Mouse (Mus musculus) kidney, adult 9 months (tissue): ENCODE measurements around the gene Nup62cl.

Experiments used
- DNase-seq: peaks from one replicate; pipeline ENCODE4 v3.0.0; 2022

Nup62cl gene

DNA sequence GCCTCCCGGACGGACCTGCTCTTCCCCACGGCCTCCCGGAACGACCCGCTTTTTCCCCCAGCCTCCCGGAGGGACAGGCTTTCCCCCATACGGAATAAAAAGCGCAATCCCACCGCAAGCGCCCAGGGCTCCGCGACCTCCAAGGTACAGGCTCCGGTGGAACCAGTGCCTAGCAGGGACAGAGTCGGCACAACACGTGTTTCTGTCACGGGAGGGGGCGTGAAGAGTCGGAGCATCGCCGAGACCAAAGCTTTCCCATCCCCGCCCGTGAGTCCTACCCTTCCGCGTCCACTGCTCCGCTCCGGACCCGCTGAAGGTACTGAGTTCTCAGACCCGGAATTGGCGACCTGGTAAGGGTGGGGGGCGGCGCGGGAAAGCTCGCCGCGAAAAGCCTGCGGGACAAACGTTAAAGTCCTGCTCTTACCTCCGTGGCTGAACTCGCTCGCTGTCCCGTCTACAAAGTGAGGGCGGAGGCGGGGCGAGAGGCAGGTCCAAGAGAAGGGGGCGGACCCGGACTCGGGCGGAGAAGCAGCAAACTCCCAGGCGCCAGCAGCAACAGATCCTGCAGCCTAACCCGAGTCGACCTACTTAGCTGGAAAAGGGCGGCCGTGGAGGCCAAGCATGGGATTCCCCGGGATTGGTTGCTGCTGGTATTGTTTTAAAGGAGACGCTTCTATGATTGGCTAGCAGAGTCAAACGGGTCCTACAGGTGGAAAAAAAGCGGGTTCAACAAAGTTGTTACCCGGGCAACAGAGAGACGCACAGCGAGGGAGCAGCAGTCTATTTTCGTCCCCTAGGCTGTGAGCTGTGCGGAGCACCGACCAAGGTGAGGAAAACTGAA is at the start of gene Nup62cl, which contains the start of gene Pih1h3b:
TSS of gene Nup62cl (minus strand) at position 578 of the 841 bp plus-strand sequence.
TSS of gene Pih1h3b (plus strand) at position 745 of the 841 bp plus-strand sequence.
- DNase-seq = peak; percentile 67

DNA sequence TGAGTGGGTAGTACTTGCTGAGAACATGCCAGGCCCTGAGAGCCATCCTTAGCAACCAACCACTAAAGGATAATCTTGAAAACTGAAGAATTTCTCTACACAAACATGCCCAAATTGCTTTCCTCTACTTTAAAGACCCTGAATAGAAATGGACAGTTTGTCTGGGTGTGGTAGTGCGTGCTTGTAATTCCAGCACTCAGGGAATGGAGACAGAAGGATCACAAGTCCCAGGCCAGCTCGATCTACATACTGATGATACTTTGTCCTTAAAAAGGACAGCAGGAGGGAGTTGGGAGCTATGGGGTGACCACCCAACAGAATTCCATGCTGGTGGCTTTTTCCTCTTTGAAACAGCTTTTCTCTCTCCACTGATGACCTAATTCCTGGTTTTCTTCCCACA is 31.6 kb upstream of the Nup62cl start:
- no peak for DNase-seq

DNA sequence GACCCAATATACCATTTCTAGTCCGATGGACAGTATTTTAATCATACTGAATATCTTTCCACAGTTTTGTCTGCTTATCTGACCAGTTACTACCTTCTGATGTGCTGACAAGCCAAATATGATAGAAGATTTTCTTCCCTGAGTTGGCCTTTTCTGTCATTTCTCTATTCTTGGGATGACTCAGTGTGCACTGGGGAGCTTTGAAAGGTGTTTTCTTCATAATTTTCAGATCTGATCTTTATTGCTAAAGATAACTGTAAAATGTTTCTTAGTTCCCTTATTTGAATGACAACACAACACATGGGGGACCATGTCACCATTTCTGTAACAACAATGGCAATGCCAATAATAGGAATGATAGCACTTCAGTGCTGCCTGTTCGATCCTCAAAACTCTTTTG is 20.0 kb upstream of the Nup62cl start:
- DNase-seq = no peak

DNA sequence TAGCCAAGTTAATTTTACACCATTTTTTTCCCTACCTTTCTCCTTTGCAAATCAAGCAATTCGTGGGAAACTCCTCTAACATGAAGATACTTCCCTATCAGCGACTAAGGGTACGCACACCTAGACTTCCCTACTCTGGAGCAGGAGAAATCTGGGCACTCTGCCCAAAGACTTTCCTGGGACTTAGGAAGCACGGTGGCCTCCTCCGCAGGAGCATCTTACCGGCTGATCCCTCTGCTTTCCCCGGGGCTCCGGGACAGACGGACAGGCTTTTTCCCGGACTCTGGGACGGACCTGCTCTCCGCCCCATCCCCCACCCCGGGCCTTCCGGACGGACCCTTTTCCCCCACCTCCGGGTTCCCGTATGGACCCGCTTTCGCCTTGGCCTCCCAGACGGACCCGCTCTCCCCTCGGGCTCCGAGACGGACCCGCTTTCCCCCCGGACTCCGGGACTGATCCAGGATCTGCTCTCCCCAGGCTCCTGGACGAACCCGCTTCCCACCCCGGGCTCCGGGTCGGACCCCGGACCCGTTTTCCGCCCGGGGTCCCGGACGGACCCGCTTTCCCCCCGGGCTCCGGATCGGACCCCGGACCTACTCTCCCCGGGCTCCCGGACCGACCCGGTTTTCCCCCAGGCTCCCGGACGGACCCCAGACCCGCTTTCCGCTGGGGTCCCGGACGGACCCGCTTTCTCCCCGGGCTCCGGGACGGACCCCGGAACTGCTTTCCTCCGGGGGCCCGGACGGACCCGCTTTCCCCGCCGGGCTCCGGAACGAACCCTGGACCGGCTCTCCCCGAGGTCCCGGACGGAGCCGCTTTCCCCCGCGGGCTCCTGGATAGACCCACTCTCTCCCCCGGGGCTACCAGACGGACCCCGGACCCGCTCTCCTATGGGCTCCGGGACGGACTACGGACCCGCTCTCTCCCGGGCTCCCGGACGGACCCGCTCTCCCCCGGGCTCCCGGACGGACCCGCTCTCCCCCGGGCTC is 1.3 kb downstream of the Nup62cl start:
- peak; percentile 1 for DNase-seq

DNA sequence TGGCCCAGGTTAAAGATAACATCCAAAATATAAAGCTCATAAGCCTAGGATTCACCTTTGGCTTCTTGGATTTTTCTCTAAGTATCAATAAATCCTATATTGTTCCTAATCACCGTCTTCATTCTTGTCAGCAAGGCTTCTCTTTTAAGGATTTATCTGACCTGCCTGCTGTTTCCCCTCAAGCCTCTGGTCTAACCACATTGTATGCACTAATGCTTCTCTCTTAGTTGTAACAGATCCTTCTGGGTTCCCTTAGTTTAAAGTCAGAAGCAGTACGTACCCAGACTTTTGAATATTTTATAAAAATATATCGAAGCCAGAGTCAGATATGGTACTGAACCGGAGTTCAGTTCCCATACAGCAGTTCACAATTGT is 63.8 kb downstream of the Nup62cl start:
- DNase-seq = no peak

DNA sequence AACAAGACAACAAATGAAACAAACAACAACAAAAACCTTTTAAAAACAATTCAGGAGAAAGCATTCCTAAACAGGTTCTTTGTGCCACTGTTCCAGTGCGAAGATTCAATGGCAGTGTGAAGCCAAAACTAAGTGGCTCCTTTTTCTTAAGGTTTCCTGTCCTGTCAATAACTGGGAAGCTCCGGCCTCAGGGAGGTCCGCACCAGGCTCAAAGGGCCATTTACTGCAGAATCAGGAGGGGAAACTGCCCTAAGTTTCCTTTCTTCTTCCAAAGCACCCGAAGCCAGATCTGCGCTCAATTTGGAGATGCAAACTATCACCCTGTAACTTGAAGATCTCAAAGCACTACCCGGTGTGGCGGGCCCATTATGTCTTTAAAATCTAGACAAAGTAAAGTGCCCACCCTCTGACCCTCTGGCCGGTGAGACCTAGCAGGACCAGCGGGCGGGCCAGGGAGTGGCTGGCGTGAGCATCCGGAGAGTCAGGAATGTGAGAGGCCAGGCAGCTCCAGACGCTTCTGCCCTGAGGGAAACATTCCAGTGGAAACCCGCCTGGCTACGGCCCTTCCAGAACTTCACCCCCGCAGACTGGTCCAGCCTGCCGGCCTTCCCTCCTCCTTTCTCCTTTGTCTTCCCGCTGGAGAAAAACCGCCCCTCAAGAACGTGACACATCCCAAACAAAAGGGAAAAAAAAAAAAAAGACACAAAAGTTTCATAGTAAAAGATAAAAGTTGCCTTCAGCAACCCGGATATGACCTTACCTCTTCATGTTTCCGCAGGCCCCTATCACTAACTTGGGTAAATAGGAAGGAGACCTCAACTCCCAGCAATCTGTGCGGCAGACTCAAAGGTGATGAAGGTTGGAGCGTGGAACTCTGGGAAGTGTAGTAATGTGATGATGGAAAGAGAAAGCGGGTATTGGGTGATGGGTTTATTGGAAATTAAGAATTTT is 64.5 kb downstream of the Nup62cl start, which contains the start of gene Rbm41:
TSS of gene Rbm41 (minus strand) at position 856 of the 951 bp plus-strand sequence.
- peak; percentile 57 for DNase-seq

DNA sequence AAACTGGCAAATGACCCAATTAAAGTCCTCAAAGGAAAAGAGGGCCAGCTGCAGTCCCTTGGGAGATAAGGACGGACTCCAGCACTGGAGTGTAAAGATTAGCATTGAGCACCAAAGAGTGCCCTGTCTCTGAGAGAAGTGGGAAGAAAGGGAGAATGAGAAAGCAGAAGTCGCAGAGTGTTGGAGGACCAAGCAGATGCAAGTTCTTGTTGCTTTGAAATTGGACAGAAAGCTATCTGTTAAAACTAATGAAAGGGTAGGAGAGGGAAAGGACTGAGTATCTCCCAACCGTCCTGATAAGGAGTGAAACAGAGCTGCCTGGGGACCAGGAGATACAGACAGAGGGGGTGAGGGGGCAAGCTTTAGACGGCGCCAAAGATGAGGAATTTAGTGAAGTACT is 80.4 kb downstream of the Nup62cl start:
- no peak for DNase-seq
